Comparison of ENCODE assay signal across 9 mouse cellular contexts in genomic region chr17:93762349-93762748, GRCm38 (mm10).
A peak's percentile ranks its signal among the peaks of the same experiment; 100 is the strongest.
DNase-seq lines count a peak whose midpoint lies in the region; ATAC-seq lines count a peak whose summit lies in the region.
"Had no signal": no experiment of that assay in that cellular context is flagged by ENCODE, and none has a peak within 500 bp of the region (broad histone marks: within the 10 kb centered on the region; RNA-seq: fewer than 3 reads in every experiment).

No protein-coding gene starts in this region.

- DNase-seq in left cerebral cortex, postnatal 25 days (ENCODE audit: low spot score in 2 of 2): peak; percentile 2 to 34
- DNase-seq in left cerebral cortex, adult 18-20 months (ENCODE audit: low spot score in 2 of 2): no peak
- peak; percentile 11 for DNase-seq in NIH3T3 (ENCODE audit: low read depth)
- DNase-seq in embryonic facial prominence, embryonic 14.5 days (ENCODE audit: low spot score): peak; percentile 34
- peak; percentile 50 for DNase-seq in mesoderm, embryonic 11.5 days (ENCODE audit: low read depth, low spot score)
- no peak for DNase-seq in adrenal gland, postnatal 4 days (ENCODE audit: low spot score in 2 of 2)
- DNase-seq in right cerebral cortex, adult 18-20 months: no peak
- DNase-seq in gastrocnemius, adult 8-10 months (ENCODE audit: low spot score in 2 of 2): no peak
- DNase-seq: gastrocnemius, postnatal 14 days had no signal

- H3K9ac ChIP-seq in embryonic facial prominence, embryonic 14.5 days (ENCODE audit: low read depth, low read length): no peak overlapping the region

- 9% methylated on average over 1 of the region's 1 CpGs for WGBS in embryonic facial prominence, embryonic 14.5 days

- ATAC-seq in embryonic facial prominence, embryonic 14.5 days (ENCODE audit: low read depth): 0 out of 2 replicates have a peak, but pooled peaks have one; percentile 37

- no peak overlapping the region for H3K4me3 ChIP-seq in embryonic facial prominence, embryonic 14.5 days (ENCODE audit: low read depth, low read length)

- H3K27ac ChIP-seq in embryonic facial prominence, embryonic 14.5 days (replicated peaks; ENCODE audit: low read depth, low read length): no peak overlapping the region

- no peaks in the 10 kb centered on the region for H3K36me3 ChIP-seq in embryonic facial prominence, embryonic 14.5 days (ENCODE audit: control insufficient read depth, insufficient read depth, low read length)

- intact Hi-C loops in left cerebral cortex, postnatal 25 days (cut with DNase I): loop anchor here (2.0 to 10.0 kb wide), 3 partner anchors 568 to 970 kb away; partner anchors contain the start of gene Adcyap1

- no peaks in the 10 kb centered on the region for H3K9me3 ChIP-seq in embryonic facial prominence, embryonic 14.5 days (ENCODE audit: control insufficient read depth, low read length)

- no peaks in the 10 kb centered on the region for H3K27me3 ChIP-seq in embryonic facial prominence, embryonic 14.5 days (replicated peaks; ENCODE audit: control insufficient read depth, insufficient read depth, low read length)

- H3K4me2 ChIP-seq in embryonic facial prominence, embryonic 14.5 days (ENCODE audit: low read depth, low read length): no peak overlapping the region

- no peaks in the 10 kb centered on the region for H3K4me1 ChIP-seq in embryonic facial prominence, embryonic 14.5 days (ENCODE audit: control insufficient read depth, insufficient read depth, low read length)

Comparison
In these comparisons a context has a peak if more than half of its experiments do, and no peak if none do; other contexts are left out.
1. DNase-seq: peak in left cerebral cortex, postnatal 25 days (2 of 2), NIH3T3 (single experiment), embryonic facial prominence, embryonic 14.5 days (single experiment) and mesoderm, embryonic 11.5 days (single experiment); none in left cerebral cortex, adult 18-20 months (0 of 2), adrenal gland, postnatal 4 days (0 of 2), right cerebral cortex, adult 18-20 months (single experiment) and gastrocnemius, adult 8-10 months (0 of 2).